Mouse (Mus musculus) CH12.LX (cell line): ENCODE measurements around the gene Bfsp2. TPM values are rescaled to one million over a fixed set of nuclear protein-coding genes. Genes with fewer than 3 reads are reported as not detected.

ENCODE experiments used
- DNase-seq: peaks from one replicate; pipeline ENCODE4 v3.0.0-alpha.2; 2013; ENCODE audit errors: extremely low read depth
- H3K27ac ChIP-seq: 2 replicates; pipeline ENCODE4 v1.5.1; 2012; ENCODE audit warnings: low read depth, mild to moderate bottlenecking, control low read depth, moderate library complexity; ENCODE audit not compliant: insufficient read depth
- H3K27me3 ChIP-seq: replicated peaks from 2 replicates; pipeline ENCODE3; 2012; ENCODE audit warnings: inconsistent platforms
- H3K36me3 ChIP-seq, 2 experiments: replicated peaks in 1 of 2; 2 replicates each; pipeline versions ENCODE3 to v1.6.1; 2012; ENCODE audit warnings: inconsistent platforms in 1 of 2, low read length in 1 of 2, mild to moderate bottlenecking in 1 of 2, mixed read lengths in 1 of 2, moderate library complexity in 1 of 2; ENCODE audit not compliant: control insufficient read depth in 1 of 2, insufficient read depth in 1 of 2
- H3K4me1 ChIP-seq, 2 experiments: 2 replicates each; pipeline ENCODE4 v1.6.1; 2012; ENCODE audit warnings: inconsistent platforms in 1 of 2, moderate library complexity in 1 of 2; ENCODE audit not compliant: insufficient read depth in 2 of 2, control insufficient read depth in 1 of 2
- H3K4me2 ChIP-seq: 2 replicates; pipeline ENCODE4 v1.6.1; 2012; ENCODE audit warnings: low read depth, mild to moderate bottlenecking, control low read depth; ENCODE audit not compliant: poor library complexity, insufficient read depth, severe bottlenecking
- H3K4me3 ChIP-seq, 3 experiments: fragments of 150-350 bp in 1 of 3; sonication (generic) in 1 of 3; replicated peaks in 1 of 3; 2 replicates each; pipeline versions ENCODE3 to v1.5.1; 2011 to 2012; ENCODE audit warnings: low read depth in 2 of 3, low read length in 2 of 3, mild to moderate bottlenecking in 2 of 3, moderate library complexity in 2 of 3, control low read depth in 1 of 3, improper control_type of control experiment in 1 of 3, inconsistent platforms in 1 of 3, mixed read lengths in 1 of 3; ENCODE audit not compliant: poor library complexity in 1 of 3
- H3K79me2 ChIP-seq: replicated peaks from 2 replicates; pipeline ENCODE4 v1.6.1; 2012; ENCODE audit warnings: mild to moderate bottlenecking, moderate library complexity; ENCODE audit not compliant: control insufficient read depth, poor library complexity, insufficient read depth, severe bottlenecking; ENCODE audit errors: extremely low read depth
- H3K9ac ChIP-seq: 2 replicates; pipeline ENCODE4 v1.6.1; 2012; ENCODE audit warnings: low read depth, mild to moderate bottlenecking, control low read depth, moderate library complexity; ENCODE audit not compliant: insufficient read depth
- H3K9me3 ChIP-seq: replicated peaks from 2 replicates; pipeline ENCODE3; 2012; ENCODE audit warnings: low read length, inconsistent platforms, mixed read lengths
- CHD1 ChIP-seq: IDR thresholded peaks from 2 replicates; pipeline ENCODE4 v1.6.1; 2012; ENCODE audit warnings: low read depth, low read length, improper control_type of control experiment, inconsistent platforms
- CHD2 ChIP-seq: IDR thresholded peaks from 2 replicates; pipeline ENCODE4 v1.6.1; 2011; ENCODE audit warnings: low read length, improper control_type of control experiment
- CTCF ChIP-seq, 2 experiments: IDR thresholded peaks in 1 of 2; conservative IDR thresholded peaks in 1 of 2; 2 replicates each; pipeline ENCODE4 v1.5.1; 2011 to 2012; ENCODE audit warnings: low read depth in 2 of 2, low read length in 2 of 2, improper control_type of control experiment in 1 of 2, inconsistent platforms in 1 of 2, mild to moderate bottlenecking in 1 of 2, moderate library complexity in 1 of 2
- E2F4 ChIP-seq: IDR thresholded peaks from 2 replicates; pipeline ENCODE4 v1.6.1; 2011; ENCODE audit warnings: low read depth, low read length, improper control_type of control experiment; ENCODE audit not compliant: insufficient replicate concordance
- JUN ChIP-seq: IDR thresholded peaks from 2 replicates; pipeline ENCODE4 v1.6.1; 2011; ENCODE audit warnings: low read depth, mild to moderate bottlenecking, low read length, improper control_type of control experiment, moderate library complexity; ENCODE audit not compliant: insufficient read depth
- JUND ChIP-seq: conservative IDR thresholded peaks from 2 replicates; pipeline ENCODE4 v1.6.1; 2011; ENCODE audit warnings: low read depth, low read length, improper control_type of control experiment
- KAT2A ChIP-seq: IDR thresholded peaks from 2 replicates; pipeline ENCODE4 v1.6.1; 2012; ENCODE audit warnings: low read length, improper control_type of control experiment, inconsistent platforms; ENCODE audit not compliant: insufficient replicate concordance
- MAFK ChIP-seq: IDR thresholded peaks from 2 replicates; pipeline ENCODE4 v1.6.1; 2011; ENCODE audit warnings: low read length, improper control_type of control experiment; ENCODE audit not compliant: insufficient replicate concordance
- MAX ChIP-seq: IDR thresholded peaks from 2 replicates; pipeline ENCODE4 v1.6.1; 2011; ENCODE audit warnings: low read length, improper control_type of control experiment
- MAZ ChIP-seq: IDR thresholded peaks from 2 replicates; pipeline ENCODE4 v1.6.1; 2012; ENCODE audit warnings: low read depth, mild to moderate bottlenecking, inconsistent platforms, low read length, improper control_type of control experiment, moderate library complexity
- NELFE ChIP-seq: IDR thresholded peaks from 2 replicates; pipeline ENCODE4 v1.6.1; 2011; ENCODE audit warnings: low read depth, low read length, improper control_type of control experiment
- POLR2A ChIP-seq: IDR thresholded peaks from 2 replicates; pipeline ENCODE4 v1.6.1; 2011; ENCODE audit warnings: low read depth, mild to moderate bottlenecking, improper control_type of control experiment, low read length
- POLR2AphosphoS2 ChIP-seq: IDR thresholded peaks from 2 replicates; pipeline ENCODE4 v1.6.1; 2011; ENCODE audit warnings: low read depth, low read length, improper control_type of control experiment
- RAD21 ChIP-seq: IDR thresholded peaks from 2 replicates; pipeline ENCODE4 v1.6.1; 2011; ENCODE audit warnings: low read depth, mild to moderate bottlenecking, low read length, improper control_type of control experiment, moderate library complexity
- RCOR1 ChIP-seq: conservative IDR thresholded peaks from 2 replicates; pipeline ENCODE4 v1.6.1; 2012; ENCODE audit warnings: low read depth, mild to moderate bottlenecking, inconsistent platforms, low read length, improper control_type of control experiment
- SIN3A ChIP-seq: IDR thresholded peaks from 2 replicates; pipeline ENCODE4 v1.6.1; 2012; ENCODE audit warnings: low read length, improper control_type of control experiment, inconsistent platforms
- SMC3 ChIP-seq: IDR thresholded peaks from 2 replicates; pipeline ENCODE4 v1.6.1; 2011; ENCODE audit warnings: low read depth, low read length, improper control_type of control experiment
- TBP ChIP-seq: conservative IDR thresholded peaks from 2 replicates; pipeline ENCODE4 v1.6.1; 2011; ENCODE audit warnings: low read depth, low read length, improper control_type of control experiment
- TCF12 ChIP-seq: IDR thresholded peaks from 2 replicates; pipeline ENCODE4 v1.6.1; 2014; ENCODE audit warnings: low read depth, mild to moderate bottlenecking, inconsistent platforms, low read length, improper control_type of control experiment
- USF1 ChIP-seq: IDR thresholded peaks from 2 replicates; pipeline ENCODE4 v1.6.1; 2014; ENCODE audit warnings: low read depth, mild to moderate bottlenecking, inconsistent platforms, low read length, improper control_type of control experiment
- USF2 ChIP-seq: conservative IDR thresholded peaks from 2 replicates; pipeline ENCODE4 v1.6.1; 2011; ENCODE audit warnings: low read depth, low read length, improper control_type of control experiment
- dilution Hi-C: fragments of 300-500 bp; cut with MboI; formaldehyde crosslinking; loops from 2 replicates; pipeline ENCODE4 v1.14.3; 2020; ENCODE audit warnings: low sequenced_read_pairs; ENCODE audit not compliant: extremely low pct_unique_long_range_greater_than_20kb, extremely low pct_ligation_motif_present
- in situ Hi-C: fragments of 300-500 bp; cut with MboI; formaldehyde crosslinking; loops from 3 replicates; pipeline ENCODE4 v1.14.3; 2019; ENCODE audit warnings: low sequenced_read_pairs, low pct_ligation_motif_present, low pct_unique_long_range_greater_than_20kb, mixed read lengths
- polyA plus RNA-seq: library from polyadenylated mRNA; unstranded; fragments of >175 nt; gene quantifications from 2 replicates; pipeline ENCODE4 v1.2.1, GENCODE M21; 2012; ENCODE audit warnings: low read depth; ENCODE audit not compliant: insufficient read length
- total RNA-seq, 2 experiments: library from RNA; depleted of rRNA; stranded (reverse); fragments of 300-350 nt in 1 of 2; fragments of >200 nt in 1 of 2; gene quantifications; 2 replicates each; pipeline ENCODE4 v1.2.3; 2012 to 2014

Bfsp2 gene
- total and polyA plus RNA-seq, 3 experiments, result 0.64 to 4.8 (median 3.4) TPM

- TF ChIP-seq CHD2 (no peak), SMC3 (peak; percentile 79), RCOR1 (no peak), POLR2AphosphoS2 (no peak), USF2 (no peak), CHD1 (no peak), MAX (peak; percentile 66; the same call in 1 of the 2 replicates), TBP (no peak), CTCF (conservative IDR thresholded peaks at IDR 0.05 in 1 of 2, IDR thresholded peaks at IDR 0.05 in 1 of 2; ENCODE audit: low read depth in 2 of 2, low read length in 2 of 2) (peak; percentile 48 to 100), MAFK (no peak), JUN (peak; percentile 48; the same call in 1 of the 2 replicates), POLR2A (no peak), SIN3A (no peak), USF1 (no peak), MAZ (no peak), TCF12 (peak; percentile 23; the same call in 1 of the 2 replicates), RAD21 (peak; percentile 65), E2F4 (no peak), JUND (no peak; the same call in 1 of the 2 replicates), KAT2A (no peak)
Observed at GRCm38 (mm10) chr9:103434116-103434515, 46.1 kb downstream of the Bfsp2 start (continued).

GRCm38 (mm10) chr9:103432122-103432778 lies 48.0 kb downstream of the Bfsp2 start:
- TF ChIP-seq SMC3 (no peak), NELFE (no peak)
- peaks cover 17 to 40% of the 10 kb centered on the region in 2 experiments for H3K4me1 ChIP-seq
- DNase-seq, result no peak
- H3K79me2 ChIP-seq, result no peaks in the 10 kb centered on the region
- peaks cover 0 to 27% of the 10 kb centered on the region in 2 experiments for H3K36me3 ChIP-seq
- no peak overlapping the region for H3K4me2 ChIP-seq
- H3K9ac ChIP-seq, result no peak overlapping the region
- H3K27ac ChIP-seq, result no peak overlapping the region
- dilution Hi-C loops (no loop called here), in situ Hi-C loops (no loop called here)
- no peaks in the 10 kb centered on the region for H3K9me3 ChIP-seq
- no peaks in the 10 kb centered on the region for H3K27me3 ChIP-seq
- H3K4me3 ChIP-seq, result no peak overlapping the region
